Mouse (Mus musculus) right cerebral cortex, postnatal 10 days (tissue): Measurements from ENCODE around the gene Igsf3.

Source experiments
- DNase-seq, 2 experiments: peaks; one replicate each; pipeline ENCODE4 v3.0.0; 2021; ENCODE audit warnings: low spot score in 2 of 2

Igsf3 gene

DNA sequence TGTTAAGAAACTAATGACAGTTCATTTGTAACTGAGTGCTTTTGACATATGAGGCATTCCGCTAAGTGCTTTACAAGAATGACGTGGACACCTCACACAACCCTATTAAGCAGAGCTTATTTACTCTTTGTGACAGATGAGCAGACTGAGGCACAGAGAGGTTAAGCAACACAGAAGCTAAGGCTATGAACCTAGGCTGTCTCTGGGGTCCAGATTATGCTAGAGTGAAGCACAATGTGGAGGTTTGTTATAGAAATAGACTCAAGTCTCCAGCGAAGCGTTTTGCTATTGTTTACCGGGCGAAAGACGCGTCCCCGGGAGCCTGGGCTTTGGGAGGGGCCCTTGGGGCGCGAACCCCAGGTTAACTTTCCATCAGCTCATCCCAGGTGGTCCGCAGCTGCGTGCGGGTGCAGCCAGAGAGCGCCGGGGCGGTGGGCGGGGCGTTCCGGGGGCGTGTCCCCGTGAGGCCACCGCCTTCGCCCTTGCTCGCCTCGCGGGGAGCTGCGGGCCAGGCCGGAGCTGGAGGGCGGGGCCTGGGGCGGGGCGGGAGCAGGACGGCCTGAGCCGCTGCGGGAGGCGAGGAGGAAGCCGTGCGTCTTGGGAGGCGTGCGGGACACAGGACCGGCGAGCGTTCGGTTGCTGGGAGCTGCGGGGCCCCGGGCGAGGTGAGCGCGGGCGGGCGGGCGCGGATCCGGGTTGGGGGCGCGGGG is at the start of gene Igsf3:
Gene Igsf3, plus strand, starts transcription at position 546 of the 710 bp plus-strand sequence.
- DNase-seq = peak; percentile 65 to 70

- no peak for DNase-seq
These were observed 49.6 kb upstream of the Igsf3 start for GRCm38 (mm10) chr3:101327248-101327647.

DNA sequence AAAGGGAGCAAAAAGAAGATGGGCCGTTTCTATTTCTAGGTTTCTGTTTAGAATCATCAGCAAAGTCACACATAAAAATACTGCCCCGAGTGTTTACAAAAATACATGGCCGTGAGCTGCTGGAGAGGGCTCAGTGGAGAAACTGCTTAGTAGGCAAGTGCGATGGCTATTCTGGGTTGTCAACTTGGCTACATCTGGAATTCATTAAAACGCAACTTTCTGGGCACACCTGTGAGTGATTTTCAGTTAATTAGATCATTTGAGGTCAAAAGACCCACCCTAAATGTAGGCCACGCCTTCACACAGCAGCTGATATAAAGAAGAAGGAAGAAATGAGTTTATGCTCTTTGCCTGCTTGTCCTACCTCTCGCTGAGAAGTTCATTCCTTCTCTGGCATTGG is 48.3 kb upstream of the Igsf3 start:
- DNase-seq = no peak

DNA sequence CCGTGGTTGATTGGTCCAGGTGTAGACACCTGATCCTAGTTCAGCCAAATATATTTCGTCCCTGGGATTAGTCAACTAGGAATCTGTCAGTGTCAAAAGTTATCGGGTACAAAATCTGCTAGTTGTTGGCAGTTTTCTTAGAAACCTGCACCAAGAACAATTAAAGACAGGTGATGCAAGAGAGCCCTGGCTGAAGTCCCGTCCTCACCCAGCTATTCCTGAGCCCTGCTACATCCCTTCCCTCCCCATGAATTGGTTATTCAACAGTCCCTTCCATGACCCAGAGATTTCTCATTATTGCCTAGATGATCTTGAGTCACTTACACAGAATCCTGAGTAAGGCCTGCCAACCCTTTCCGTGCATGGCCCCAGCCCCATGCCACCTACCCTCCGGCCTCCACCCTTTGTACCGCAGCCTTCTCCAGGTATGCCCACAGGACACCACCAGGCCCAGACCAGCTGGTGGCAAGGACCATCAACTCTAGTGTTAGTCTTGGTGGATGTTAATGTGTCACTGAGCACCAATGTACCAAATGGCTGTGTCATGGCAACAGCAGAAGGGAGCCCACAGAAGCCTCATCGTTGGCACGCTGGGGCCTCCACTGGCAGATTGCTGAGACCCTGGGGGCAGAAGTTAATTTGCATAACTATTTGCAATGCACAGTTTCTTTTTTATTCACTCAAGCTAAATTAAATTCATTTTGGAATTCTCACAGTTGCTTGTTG is 33.5 kb upstream of the Igsf3 start:
- peak; percentile 56 to 72 for DNase-seq

GRCm38 (mm10) chr3:101344246-101344645 is 32.6 kb upstream of the Igsf3 start:
- no peak for DNase-seq

DNA sequence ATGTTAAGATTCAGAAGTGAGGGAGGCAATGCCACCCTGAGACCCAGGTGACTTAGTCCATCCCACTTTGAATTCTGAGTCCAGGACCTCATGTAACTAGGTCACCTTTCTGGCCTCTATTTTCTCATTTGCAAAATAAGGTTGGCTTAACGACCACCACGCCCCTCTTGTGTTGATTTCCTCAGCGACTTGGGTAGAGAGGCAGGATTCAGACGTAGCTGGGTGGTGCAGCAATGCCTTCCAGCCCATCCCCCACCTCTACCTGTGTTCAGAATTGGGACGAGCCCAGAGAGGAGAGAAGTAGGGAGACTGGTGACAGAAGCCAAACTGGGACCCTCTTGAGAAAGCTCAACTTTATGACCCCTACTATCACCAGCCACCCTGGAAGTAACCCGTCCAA is 31.6 kb upstream of the Igsf3 start:
- no peak for DNase-seq

DNA sequence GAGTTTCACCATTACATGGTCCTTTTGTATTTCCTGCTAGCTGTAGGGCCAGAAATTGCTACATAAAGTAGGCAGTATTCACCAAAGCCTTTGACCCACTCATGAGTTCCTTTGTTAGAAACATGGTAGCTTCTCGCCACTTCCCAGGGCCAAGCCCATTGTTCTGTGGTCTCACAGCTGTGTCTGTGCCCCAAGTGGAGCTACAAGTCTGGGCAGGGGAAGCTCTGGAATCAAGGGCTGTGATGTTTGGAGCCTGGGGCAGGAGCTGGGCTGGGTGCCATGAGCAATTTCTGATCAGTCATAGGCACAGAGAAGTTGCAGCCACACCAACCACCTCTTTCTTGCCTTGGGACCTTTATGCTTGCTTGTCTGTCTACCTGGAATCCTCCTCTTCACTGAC is 30.1 kb upstream of the Igsf3 start:
- DNase-seq = no peak

- no peak for DNase-seq
These were observed 28.3 kb upstream of the Igsf3 start for GRCm38 (mm10) chr3:101348501-101349161.

DNA sequence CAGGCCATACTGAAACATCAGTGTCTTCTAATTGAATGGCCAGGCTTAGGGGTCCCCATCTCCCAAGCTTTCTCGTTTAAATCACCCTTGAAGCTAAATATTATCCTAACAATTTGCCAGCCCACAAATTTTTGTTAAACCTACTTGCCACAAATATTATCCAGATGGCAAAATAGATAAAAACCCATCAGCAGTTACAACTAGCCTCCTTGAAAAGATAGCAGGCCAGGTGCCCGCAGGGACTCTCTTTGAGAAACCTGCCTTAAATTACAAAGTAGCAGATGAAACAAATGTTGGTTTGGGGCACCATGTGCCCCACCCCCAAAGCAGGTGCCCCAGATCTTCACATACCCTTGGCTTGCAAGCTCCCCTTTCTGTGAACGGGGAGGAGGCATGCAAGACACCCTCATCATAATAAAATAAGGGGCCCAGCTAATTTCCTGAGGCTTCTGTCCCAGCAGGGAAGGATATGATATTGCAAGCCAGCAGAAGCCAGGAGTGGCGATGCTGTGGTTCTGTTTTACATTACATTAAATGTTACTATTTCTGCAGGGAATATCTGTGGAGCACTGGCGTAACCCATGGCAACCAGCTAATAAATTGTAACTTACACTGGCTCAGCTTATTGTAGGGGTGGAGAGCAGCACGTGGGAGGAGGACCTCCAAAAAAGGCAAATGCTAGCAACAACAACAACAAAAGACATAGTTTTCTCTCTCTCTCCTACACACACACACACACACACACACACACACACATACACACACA is 27.2 kb upstream of the Igsf3 start:
- DNase-seq = peak; percentile 47 to 71

DNA sequence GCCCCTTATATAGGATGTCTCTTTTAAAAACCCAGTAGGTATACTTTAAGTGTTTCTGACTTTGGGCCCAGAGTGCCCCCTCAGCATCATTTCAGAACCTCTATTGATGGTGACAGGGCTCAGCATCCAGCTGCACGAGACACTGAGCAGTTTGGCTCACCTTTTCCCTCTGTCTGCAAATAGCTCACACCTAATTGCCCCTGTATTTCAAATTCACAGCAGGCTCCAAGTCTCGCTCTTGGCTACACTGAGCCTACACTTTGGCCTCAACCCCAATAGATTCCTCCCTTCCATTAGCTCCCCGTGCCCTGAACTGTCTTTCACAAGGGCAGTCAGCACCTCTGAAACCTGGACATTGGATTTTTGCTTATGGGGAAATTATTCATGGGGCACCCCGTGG is 26.5 kb upstream of the Igsf3 start:
- no peak for DNase-seq

DNA sequence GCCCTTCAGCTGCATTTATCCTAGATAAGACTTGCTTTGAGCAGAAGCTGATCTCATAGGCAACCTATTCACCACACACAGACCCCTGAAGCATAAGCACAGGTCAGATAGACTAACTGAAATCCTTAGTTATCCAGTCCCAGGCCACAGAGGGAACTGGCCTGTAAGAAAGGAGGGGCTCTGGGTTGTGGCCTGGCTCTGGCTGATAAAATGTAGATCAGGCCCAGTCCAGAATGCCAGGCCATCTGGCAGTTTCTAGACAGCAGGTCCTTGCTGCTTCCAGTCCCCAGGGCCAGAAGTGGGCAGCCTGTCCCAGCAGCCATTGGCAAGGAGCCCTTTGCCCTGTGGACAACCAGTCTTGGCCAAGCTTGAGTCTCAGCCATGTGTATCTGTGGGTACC is 22.4 kb upstream of the Igsf3 start:
- DNase-seq = no peak

- no peak for DNase-seq
These were observed 21.2 kb upstream of the Igsf3 start for GRCm38 (mm10) chr3:101355702-101356101.

GRCm38 (mm10) chr3:101356583-101357553 is 20.0 kb upstream of the Igsf3 start:
- DNase-seq = no peak

DNA sequence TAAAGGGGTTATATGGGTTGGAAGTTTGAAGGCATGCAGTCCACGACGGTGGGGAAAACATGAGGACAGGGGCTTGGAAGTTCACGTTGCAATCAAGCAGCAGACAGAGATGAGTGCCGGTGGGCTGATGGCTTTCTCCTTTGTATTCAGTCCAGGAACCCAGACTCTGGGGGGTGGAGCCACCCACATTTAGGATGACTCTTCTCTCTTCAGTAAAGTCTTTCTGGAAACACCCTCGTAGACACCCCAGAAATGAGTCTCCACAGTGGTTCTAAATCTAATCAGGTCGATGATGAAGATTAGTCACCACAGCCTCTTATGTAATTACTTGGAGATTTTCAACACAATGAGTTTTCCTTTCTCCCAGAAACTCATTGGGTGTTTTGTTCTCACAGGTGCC is 16.1 kb upstream of the Igsf3 start:
- DNase-seq = no peak

DNA sequence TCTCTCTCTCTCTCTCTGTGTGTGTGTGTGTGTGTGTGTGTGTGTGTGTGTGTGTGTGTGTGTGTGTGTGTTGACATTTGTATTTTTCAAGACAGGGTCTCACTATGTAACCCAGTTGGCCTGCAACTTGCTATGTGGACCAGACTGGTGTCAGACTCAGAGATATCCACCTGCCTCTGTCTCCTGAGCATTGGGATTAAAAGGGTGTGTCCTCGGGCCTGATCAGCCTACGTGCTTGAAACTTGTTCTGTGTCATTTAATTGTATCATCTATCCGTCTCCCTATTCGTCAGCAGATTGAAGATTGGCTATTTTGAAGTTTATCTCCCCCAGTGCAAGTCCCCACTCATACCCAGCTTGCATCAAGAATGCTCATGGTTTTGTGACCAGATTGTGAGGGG is 14.5 kb upstream of the Igsf3 start:
- no peak for DNase-seq

GRCm38 (mm10) chr3:101363574-101363973 is 13.3 kb upstream of the Igsf3 start:
- DNase-seq = no peak

DNA sequence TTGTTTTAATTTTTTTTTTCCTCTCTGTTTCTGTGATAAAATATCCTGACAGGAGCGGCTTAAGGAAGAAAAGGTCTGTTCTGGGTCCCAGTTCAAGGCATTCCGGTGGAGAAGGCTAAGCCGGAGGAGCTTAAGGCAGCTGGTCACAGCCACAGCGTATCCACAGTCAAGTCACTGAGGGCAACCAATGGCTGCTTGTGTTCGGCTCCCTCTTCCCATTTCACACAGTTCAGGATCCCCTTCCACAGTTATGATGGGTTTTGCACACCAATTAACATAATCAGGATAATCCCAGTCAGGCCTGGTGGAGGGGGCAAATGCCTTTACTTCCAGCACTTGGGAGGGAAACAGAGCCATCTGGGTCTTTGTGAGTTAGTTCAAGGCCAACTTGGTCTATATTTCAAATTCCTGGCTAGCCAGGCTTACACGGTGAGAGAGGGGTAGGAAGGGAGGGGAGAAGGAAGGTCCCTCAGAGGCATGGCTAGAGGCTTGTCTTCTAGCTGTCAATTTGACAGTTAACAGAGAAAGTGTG is 11.7 kb upstream of the Igsf3 start:
- no peak for DNase-seq

GRCm38 (mm10) chr3:101365911-101366310 is 11.0 kb upstream of the Igsf3 start:
- no peak for DNase-seq

- no peak for DNase-seq
These were observed 9.5 kb upstream of the Igsf3 start for GRCm38 (mm10) chr3:101367372-101367771.

DNA sequence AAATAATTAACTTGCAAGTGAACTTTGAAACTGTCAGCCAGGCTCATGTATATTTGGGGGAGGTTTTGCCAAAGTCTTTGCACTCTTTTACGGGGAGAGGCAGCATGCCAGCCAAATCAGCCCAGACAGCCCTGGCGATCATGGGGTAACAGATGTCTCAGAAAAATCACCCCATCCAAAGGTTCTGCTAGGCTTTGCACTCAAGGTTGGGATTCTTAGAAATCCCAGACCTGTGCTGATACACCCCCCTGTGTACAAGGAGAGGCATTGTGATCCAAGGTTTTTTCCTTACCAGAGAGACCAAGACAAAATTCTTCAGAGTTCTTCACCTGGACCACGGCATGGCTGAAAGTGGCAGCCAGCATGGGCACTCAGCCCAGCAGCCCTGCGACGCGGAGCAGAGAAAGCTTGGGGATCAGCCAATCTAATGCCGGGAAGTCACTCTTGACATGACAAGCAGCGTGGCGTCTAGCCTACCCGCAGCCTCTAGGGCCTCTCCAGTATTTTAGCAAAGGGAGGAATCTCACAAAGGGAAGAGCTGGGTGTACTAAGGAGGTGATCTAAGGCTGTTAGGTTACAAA is 7.5 kb upstream of the Igsf3 start:
- no peak for DNase-seq
